Mouse (Mus musculus): ENCODE measurements around the gene Dmrt3. TPM values are rescaled to one million over a fixed set of nuclear protein-coding genes. Genes with fewer than 3 reads are reported as not detected.
A peak's percentile ranks its signal among the peaks of the same experiment; 100 is the strongest.

The Dmrt3 gene
- polyA plus RNA-seq, 1 experiment from 2014 or later: 0.08 TPM

DNA sequence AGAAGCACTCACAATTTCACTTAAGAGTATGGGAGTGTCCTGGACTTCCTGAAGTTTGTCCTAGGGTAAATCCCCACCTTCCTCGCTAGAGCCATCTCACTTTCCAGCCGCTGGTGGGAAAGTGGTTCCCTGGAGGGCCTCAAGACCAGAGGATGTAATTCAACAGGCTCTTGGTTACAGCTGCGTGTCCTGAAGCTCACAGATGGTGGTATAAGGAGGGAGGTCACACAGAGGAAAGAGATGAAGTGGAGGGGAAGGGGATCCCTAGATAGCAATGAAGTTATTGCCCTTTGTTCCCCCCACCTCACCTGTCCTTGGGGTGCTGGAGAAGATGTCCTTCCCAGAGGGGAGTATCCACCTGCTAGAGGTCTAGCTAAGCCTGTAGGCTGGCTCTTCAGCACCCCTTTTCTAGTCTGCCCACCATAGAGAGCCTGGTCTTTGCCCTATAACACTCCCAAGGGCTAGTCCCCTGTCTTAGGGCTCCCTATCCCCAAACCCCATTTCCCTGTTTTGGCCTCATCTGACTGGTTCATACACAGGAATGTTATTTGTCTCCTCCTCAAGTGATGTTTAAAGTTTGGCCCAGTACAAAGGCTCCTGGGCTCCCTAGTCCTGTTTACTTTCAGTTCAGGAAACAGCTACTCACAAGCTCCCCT is 59.6 kb downstream of the Dmrt3 start:
- no peak overlapping the region for H3K4me2 ChIP-seq
- H3K27me3 ChIP-seq (replicated peaks; ENCODE audit: control insufficient read depth, insufficient read depth, low read length): peaks cover 98% of the 10 kb centered on the region
- no peak for DNase-seq (ENCODE audit: low spot score)
- no peak overlapping the region for H3K4me3 ChIP-seq (ENCODE audit: low read depth, low read length)
- H3K9ac ChIP-seq (ENCODE audit: low read depth, low read length): no peak overlapping the region
- no peaks in the 10 kb centered on the region for H3K36me3 ChIP-seq (ENCODE audit: control insufficient read depth, insufficient read depth, low read length)
- 2% methylated on average over 3 of the region's 3 CpGs for WGBS
- ATAC-seq (replicated peaks; ENCODE audit: low FRiP score): no peak
- H3K4me1 ChIP-seq (replicated peaks; ENCODE audit: control insufficient read depth, insufficient read depth, low read length): peaks cover 9% of the 10 kb centered on the region
- no peaks in the 10 kb centered on the region for H3K9me3 ChIP-seq (ENCODE audit: control insufficient read depth, low read length)
- H3K27ac ChIP-seq (ENCODE audit: low read depth, low read length): no peak overlapping the region

DNA sequence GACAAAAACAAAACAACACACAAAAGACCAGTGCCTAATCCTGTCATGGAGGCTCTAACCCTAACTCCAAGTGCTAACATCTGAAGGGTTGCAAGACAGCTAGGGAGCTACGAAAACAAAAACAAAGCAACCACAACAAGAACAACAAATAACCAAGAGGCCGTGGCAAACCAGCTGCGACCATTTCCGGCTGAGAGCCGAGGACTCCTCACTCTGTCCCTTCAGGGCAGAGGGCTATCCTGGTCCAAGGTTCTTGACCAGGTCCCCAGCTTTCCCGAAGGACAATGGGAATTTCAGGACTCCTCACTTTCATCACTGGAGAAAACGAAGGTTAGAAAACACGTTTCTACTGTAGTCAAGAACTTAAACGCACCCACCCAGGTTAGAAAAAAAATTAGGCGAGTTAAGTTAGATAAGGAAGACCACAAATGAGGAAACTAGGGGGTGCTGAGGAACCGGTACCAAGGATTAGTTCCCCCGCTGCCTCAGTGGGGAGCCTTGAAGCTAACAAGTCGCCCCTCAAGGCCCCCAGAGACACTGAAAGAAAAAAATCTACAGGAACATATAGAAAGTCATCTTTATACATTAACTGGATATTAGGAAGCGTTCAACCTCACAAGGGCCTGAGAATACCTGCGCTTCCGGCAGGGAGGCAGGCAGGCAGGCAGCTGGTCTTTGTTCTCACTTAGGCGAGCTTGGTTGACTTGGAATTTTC is 60.6 kb downstream of the Dmrt3 start:
- DNase-seq (ENCODE audit: low spot score): no peak
- Histone ChIP-seq H3K36me3 (ENCODE audit: control insufficient read depth, insufficient read depth, low read length) (no peaks in the 10 kb centered on the region), H3K9me3 (ENCODE audit: control insufficient read depth, low read length) (no peaks in the 10 kb centered on the region), H3K9ac (ENCODE audit: low read depth, low read length) (no peak overlapping the region), H3K27me3 (replicated peaks; ENCODE audit: control insufficient read depth, insufficient read depth, low read length) (peaks cover 100% of the 10 kb centered on the region), H3K4me2 (no peak overlapping the region), H3K4me1 (replicated peaks; ENCODE audit: control insufficient read depth, insufficient read depth, low read length) (peaks cover 9% of the 10 kb centered on the region), H3K4me3 (ENCODE audit: low read depth, low read length) (no peak overlapping the region), H3K27ac (ENCODE audit: low read depth, low read length) (no peak overlapping the region)
- 2% methylated on average over 17 of the region's 17 CpGs for WGBS
- no peak for ATAC-seq (replicated peaks; ENCODE audit: low FRiP score)

DNA sequence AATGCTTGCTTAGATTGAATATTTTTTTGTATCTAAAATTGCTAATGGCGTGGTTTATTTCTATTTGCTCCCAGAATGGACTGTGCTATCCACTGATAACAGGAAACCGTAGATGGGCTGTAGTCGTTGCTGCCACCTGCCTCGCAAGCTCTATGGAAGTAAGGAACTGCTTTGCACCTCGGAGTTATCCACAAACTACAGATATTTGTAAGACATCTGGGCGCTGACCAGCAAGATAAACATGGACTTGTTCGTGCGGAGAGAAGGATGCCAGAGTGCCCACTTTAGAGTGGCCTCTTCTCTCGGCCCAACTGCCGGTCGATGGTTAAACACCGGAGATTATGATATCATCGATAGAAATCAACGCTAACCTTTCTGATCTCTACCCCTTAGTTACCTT is 61.6 kb downstream of the Dmrt3 start:
- no peak for ATAC-seq (replicated peaks; ENCODE audit: low FRiP score)
- peaks cover 9% of the 10 kb centered on the region for H3K4me1 ChIP-seq (replicated peaks; ENCODE audit: control insufficient read depth, insufficient read depth, low read length)
- H3K4me3 ChIP-seq (ENCODE audit: low read depth, low read length): peak overlapping the region; percentile 45
- 1% methylated on average over 14 of the region's 14 CpGs for WGBS
- no peak overlapping the region for H3K9ac ChIP-seq (ENCODE audit: low read depth, low read length)
- no peaks in the 10 kb centered on the region for H3K9me3 ChIP-seq (ENCODE audit: control insufficient read depth, low read length)
- DNase-seq (ENCODE audit: low spot score): no peak
- H3K4me2 ChIP-seq: peak overlapping the region; percentile 84
- no peak overlapping the region for H3K27ac ChIP-seq (ENCODE audit: low read depth, low read length)
- H3K36me3 ChIP-seq (ENCODE audit: control insufficient read depth, insufficient read depth, low read length): no peaks in the 10 kb centered on the region
- H3K27me3 ChIP-seq (replicated peaks; ENCODE audit: control insufficient read depth, insufficient read depth, low read length): peaks cover 100% of the 10 kb centered on the region

DNA sequence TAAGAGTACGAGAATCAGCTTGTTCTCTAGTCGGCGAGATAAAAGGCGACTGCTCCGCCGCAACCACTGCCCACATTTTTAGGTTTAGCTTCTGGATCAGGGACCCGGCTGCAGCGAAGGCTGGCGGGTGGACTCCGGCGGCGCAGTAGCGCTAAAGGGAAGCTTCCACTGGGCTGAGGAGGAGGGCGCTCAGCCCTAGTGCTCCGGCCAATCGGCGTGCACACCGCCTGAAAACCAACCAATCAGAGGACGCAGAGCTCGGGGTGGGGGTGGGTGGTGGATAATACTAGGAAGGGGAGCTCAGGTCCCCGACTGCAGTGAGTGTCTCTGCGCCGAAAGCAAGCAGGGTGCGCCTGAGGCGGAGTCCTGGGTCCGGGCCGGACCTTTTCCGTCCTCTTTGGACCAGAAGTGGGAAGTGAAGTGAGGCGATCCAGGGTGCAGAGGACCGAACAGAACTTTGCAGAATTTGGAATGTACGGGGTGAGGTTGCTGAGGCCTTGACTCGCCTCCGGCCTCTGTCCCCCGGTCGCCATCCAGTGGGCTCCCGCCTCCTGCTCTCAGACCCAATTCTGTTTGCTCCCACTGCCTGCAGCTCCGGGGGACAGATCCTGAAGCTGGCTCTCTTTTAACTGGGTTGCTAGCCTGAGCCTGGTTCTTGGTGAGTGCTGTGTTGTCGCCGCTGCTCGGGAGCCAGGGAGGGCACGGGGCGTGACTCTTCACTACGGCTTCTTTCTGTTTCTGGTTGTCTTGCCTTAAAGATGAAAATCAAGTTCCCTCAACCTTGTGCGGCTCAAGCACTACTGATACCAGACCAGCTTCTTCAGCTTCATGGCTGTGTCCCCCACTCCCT is 62.2 kb downstream of the Dmrt3 start, which contains the start of gene Dmrt2:
TSS of gene Dmrt2 (plus strand) at position 311 of the 850 bp plus-strand sequence.
- H3K4me3 ChIP-seq (ENCODE audit: low read depth, low read length): peak within 1 kb of the TSS; percentile 45
- 0 out of 2 replicates have a peak within 1 kb of the TSS, but pooled peaks have one; percentile 12 for H3K9ac ChIP-seq (ENCODE audit: low read depth, low read length)
- H3K36me3 ChIP-seq (ENCODE audit: control insufficient read depth, insufficient read depth, low read length): no peaks in the 10 kb centered on the region
- peaks cover 9% of the 10 kb centered on the region for H3K4me1 ChIP-seq (replicated peaks; ENCODE audit: control insufficient read depth, insufficient read depth, low read length)
- DNase-seq (ENCODE audit: low spot score) (peak; percentile 72), ATAC-seq (replicated peaks; ENCODE audit: low FRiP score) (peak; percentile 94)
- 1% methylated on average over 44 of the region's 44 CpGs for WGBS
- peak within 1 kb of the TSS; percentile 84 for H3K4me2 ChIP-seq
- H3K27me3 ChIP-seq (replicated peaks; ENCODE audit: control insufficient read depth, insufficient read depth, low read length): peaks cover 98% of the 10 kb centered on the region
- H3K27ac ChIP-seq (ENCODE audit: low read depth, low read length): no peak within 1 kb of the TSS
- no peaks in the 10 kb centered on the region for H3K9me3 ChIP-seq (ENCODE audit: control insufficient read depth, low read length)

Other genes starting within 250 kb of the Dmrt3 start
- 0.19 TPM in 1 of 2 replicates, not detected in the other for gene Dmrt1, start 104.7 kb upstream of the Dmrt3 start, polyA plus RNA-seq (2014; fragmentation: Nextera tagmentation; extraction: Ambion mirVana)
- 0.73 and 1.2 TPM in 2 replicates for gene Dmrt2, start 62.1 kb downstream of the Dmrt3 start, polyA plus RNA-seq (2014; fragmentation: Nextera tagmentation; extraction: Ambion mirVana)